Mouse (Mus musculus) heart, postnatal 0 days (tissue): ENCODE measurements around the gene 4930469K13Rik. TPM values are rescaled to one million over a fixed set of nuclear protein-coding genes. Genes with fewer than 3 reads are reported as not detected.

Experiments used
- ATAC-seq: fragments of 200-750 bp; cut with Nextera tagmentation; 2 replicates; pipeline ENCODE4 v1.8.0; 2017; ENCODE audit warnings: low read depth, moderate number of reproducible peaks, moderate library complexity; ENCODE audit not compliant: insufficient read depth
- DNase-seq: peaks from one replicate; pipeline ENCODE4 v3.0.0-alpha.2; 2016; ENCODE audit warnings: low spot score
- H3K27ac ChIP-seq: fragments of 300-500 bp; sonication (generic); 2 replicates; pipeline ENCODE4 v1.5.1; 2014; ENCODE audit warnings: low read depth, mild to moderate bottlenecking
- H3K27me3 ChIP-seq: fragments of 300-500 bp; sonication (generic); 2 replicates; pipeline ENCODE4 v1.6.1; 2014; ENCODE audit warnings: low read length, mixed read lengths; ENCODE audit not compliant: control insufficient read depth, insufficient read depth
- H3K36me3 ChIP-seq: fragments of 300-500 bp; sonication (generic); replicated peaks from 2 replicates; pipeline ENCODE4 v1.6.1; 2014; ENCODE audit warnings: low read length, mixed read lengths; ENCODE audit not compliant: control insufficient read depth, insufficient read depth
- H3K4me1 ChIP-seq: fragments of 300-500 bp; sonication (generic); 2 replicates; pipeline ENCODE4 v1.6.1; 2014; ENCODE audit warnings: antibody characterized with exemption; ENCODE audit not compliant: control insufficient read depth, insufficient read depth
- H3K4me2 ChIP-seq: fragments of 300-500 bp; sonication (generic); 2 replicates; pipeline ENCODE4 v1.6.1; 2014; ENCODE audit warnings: low read depth, mild to moderate bottlenecking, low read length, moderate library complexity
- H3K4me3 ChIP-seq: fragments of 300-500 bp; sonication (generic); 2 replicates; pipeline ENCODE4 v1.5.1; 2014; ENCODE audit warnings: low read depth, low read length
- H3K9ac ChIP-seq: fragments of 300-500 bp; sonication (generic); replicated peaks from 2 replicates; pipeline ENCODE4 v1.6.1; 2014; ENCODE audit warnings: low read depth, low read length, mixed read lengths
- H3K9me3 ChIP-seq: fragments of 300-500 bp; sonication (generic); replicated peaks from 2 replicates; pipeline ENCODE4 v1.6.1; 2016; ENCODE audit warnings: low read length; ENCODE audit not compliant: control insufficient read depth
- CTCF ChIP-seq: IDR thresholded peaks from 2 replicates; pipeline ENCODE4 v1.5.1; 2016; ENCODE audit warnings: antibody characterized with exemption, control low read depth, low read depth
- EP300 ChIP-seq: IDR thresholded peaks from 2 replicates; pipeline ENCODE4 v1.6.1; 2016; ENCODE audit warnings: antibody characterized with exemption, low read depth
- WGBS: fragments of 180-500 bp; shearing (Covaris S2); extraction: QIAGEN DNeasy Blood & Tissue Kit; methylation state at CpG from one replicate; pipeline ENCODE4 v1.1.7; 2014; 5-methylcytosine and 5-hydroxymethylcytosine counted together
- polyA plus RNA-seq: library from polyadenylated mRNA; unstranded; fragments of >200 nt; fragmentation: Nextera tagmentation; extraction: Ambion mirVana; gene quantifications from 2 replicates; pipeline ENCODE4 v1.2.1, GENCODE M21; 2015
- total RNA-seq: library from RNA; depleted of rRNA; stranded (reverse); fragments of >200 nt; gene quantifications from 2 replicates; pipeline ENCODE4 v1.2.3, GENCODE M21; 2014; ENCODE audit warnings: low replicate concordance

The 4930469K13Rik gene
- total and polyA plus RNA-seq, 2 experiments from 2014 or later: not detected

- no peak overlapping the region for H3K9ac ChIP-seq
- H3K9me3 ChIP-seq: no peaks in the 10 kb centered on the region
- ATAC-seq (no peak), DNase-seq (no peak)
- H3K27ac ChIP-seq: peak overlapping the region; percentile 37; the same call in 1 of the 2 replicates
- no peak overlapping the region for H3K4me2 ChIP-seq
- no peak overlapping the region for H3K4me3 ChIP-seq
- TF ChIP-seq CTCF: no peak
- TF ChIP-seq EP300: no peak
- H3K36me3 ChIP-seq: no peaks in the 10 kb centered on the region
- WGBS: 48% methylated on average over 2 of the region's 2 CpGs
- H3K4me1 ChIP-seq: no peaks in the 10 kb centered on the region
- H3K27me3 ChIP-seq: no peaks in the 10 kb centered on the region
Measured at GRCm38 (mm10) chr11:34063257-34063656, 35.1 kb downstream of the 4930469K13Rik start.

GRCm38 (mm10) chr11:34061740-34062139 lies 36.6 kb downstream of the 4930469K13Rik start:
- TF ChIP-seq EP300 (no peak), CTCF (no peak)
- Histone ChIP-seq H3K4me2 (no peak overlapping the region), H3K27me3 (no peaks in the 10 kb centered on the region), H3K36me3 (no peaks in the 10 kb centered on the region), H3K27ac (no peak overlapping the region), H3K4me1 (no peaks in the 10 kb centered on the region), H3K4me3 (no peak overlapping the region), H3K9ac (no peak overlapping the region), H3K9me3 (no peaks in the 10 kb centered on the region)
- no peak for ATAC-seq
- 14% methylated on average over 6 of the region's 6 CpGs for WGBS
- no peak for DNase-seq

- Histone ChIP-seq H3K4me3 (no peak overlapping the region), H3K27ac (no peak overlapping the region), H3K4me1 (no peaks in the 10 kb centered on the region), H3K9ac (no peak overlapping the region), H3K27me3 (no peaks in the 10 kb centered on the region), H3K9me3 (no peaks in the 10 kb centered on the region), H3K4me2 (no peak overlapping the region), H3K36me3 (no peaks in the 10 kb centered on the region)
- TF ChIP-seq CTCF: no peak
- no peak for TF ChIP-seq EP300
- WGBS: 79% methylated on average over 6 of the region's 6 CpGs
- DNase-seq (no peak), ATAC-seq (no peak)
Measured at GRCm38 (mm10) chr11:34058960-34059359, 39.4 kb downstream of the 4930469K13Rik start.

GRCm38 (mm10) chr11:34058332-34058731 lies 40.0 kb downstream of the 4930469K13Rik start:
- H3K9ac ChIP-seq: no peak overlapping the region
- H3K4me1 ChIP-seq: no peaks in the 10 kb centered on the region
- no peak overlapping the region for H3K4me2 ChIP-seq
- no peak overlapping the region for H3K4me3 ChIP-seq
- H3K27ac ChIP-seq: no peak overlapping the region
- ATAC-seq (no peak), DNase-seq (no peak)
- H3K27me3 ChIP-seq: no peaks in the 10 kb centered on the region
- TF ChIP-seq EP300: no peak
- no peaks in the 10 kb centered on the region for H3K9me3 ChIP-seq
- no peaks in the 10 kb centered on the region for H3K36me3 ChIP-seq

GRCm38 (mm10) chr11:34056715-34057114 lies 41.6 kb downstream of the 4930469K13Rik start:
- ATAC-seq (no peak), DNase-seq (no peak)
- no peaks in the 10 kb centered on the region for H3K9me3 ChIP-seq
- H3K4me3 ChIP-seq: no peak overlapping the region
- TF ChIP-seq CTCF (no peak), EP300 (no peak)
- H3K4me2 ChIP-seq: no peak overlapping the region
- H3K36me3 ChIP-seq: no peaks in the 10 kb centered on the region
- no peaks in the 10 kb centered on the region for H3K4me1 ChIP-seq
- no peak overlapping the region for H3K9ac ChIP-seq
- H3K27me3 ChIP-seq: no peaks in the 10 kb centered on the region
- H3K27ac ChIP-seq: no peak overlapping the region
- 77% methylated on average over 1 of the region's 1 CpGs for WGBS

- Histone ChIP-seq H3K9ac (no peak overlapping the region), H3K4me3 (no peak overlapping the region), H3K27me3 (no peaks in the 10 kb centered on the region), H3K36me3 (no peaks in the 10 kb centered on the region), H3K9me3 (no peaks in the 10 kb centered on the region), H3K4me2 (no peak overlapping the region), H3K4me1 (no peaks in the 10 kb centered on the region), H3K27ac (no peak overlapping the region)
- no peak for DNase-seq
- TF ChIP-seq EP300: no peak
- TF ChIP-seq CTCF: no peak
- ATAC-seq: no peak
- WGBS: 72% methylated on average over 7 of the region's 7 CpGs
Measured at GRCm38 (mm10) chr11:34054031-34054727, 44.2 kb downstream of the 4930469K13Rik start.
